Mouse (Mus musculus) adrenal gland, postnatal 14 days (tissue): Measurements from ENCODE around the gene Spag6. TPM values are rescaled to one million over a fixed set of nuclear protein-coding genes. Genes with fewer than 3 reads are reported as not detected.

Experiments used
- DNase-seq: peaks from one replicate; pipeline ENCODE4 v3.0.0; 2021; ENCODE audit warnings: mixed read lengths
- long read RNA-seq, 2 experiments: library from polyadenylated mRNA; stranded (forward); transcript quantifications; one replicate each; pipeline ENCODE4 v2.0.0; 2021
- total RNA-seq: library from RNA; stranded (reverse); gene quantifications from 2 replicates; pipeline ENCODE4 v1.2.3, GENCODE M21; 2021

Gene Spag6
- total RNA-seq, result 0.41 and 0.56 TPM in 2 replicates
- long read RNA-seq, experiment 1, result 0 reads
- long read RNA-seq, experiment 2, result 0 reads

- peak; percentile 81 for DNase-seq
Measured at GRCm38 (mm10) chr2:18693871-18694610, at the start of gene Spag6. Gene Spag6, plus strand, starts transcription at chr2:18694032.

GRCm38 (mm10) chr2:18648563-18648962 is 45.3 kb upstream of the Spag6 start:
- DNase-seq, result no peak

- DNase-seq, result no peak
Measured at GRCm38 (mm10) chr2:18654821-18655220, 39.0 kb upstream of the Spag6 start.

- no peak for DNase-seq
Measured at GRCm38 (mm10) chr2:18664003-18664402, 29.8 kb upstream of the Spag6 start.

- no peak for DNase-seq
Measured at GRCm38 (mm10) chr2:18671041-18671440, 22.8 kb upstream of the Spag6 start.

GRCm38 (mm10) chr2:18672133-18672765 is 21.6 kb upstream of the Spag6 start, which contains the start of gene Commd3:
Gene Commd3, plus strand, starts transcription at chr2:18672384.
- peak; percentile 98 for DNase-seq

- DNase-seq, result no peak
Measured at GRCm38 (mm10) chr2:18672766-18673164, 21.1 kb upstream of the Spag6 start.

- DNase-seq, result no peak
Measured at GRCm38 (mm10) chr2:18673766-18674165, 20.1 kb upstream of the Spag6 start.

GRCm38 (mm10) chr2:18674193-18674902 is 19.5 kb upstream of the Spag6 start:
- no peak for DNase-seq

GRCm38 (mm10) chr2:18675681-18676456 is 18.0 kb upstream of the Spag6 start:
- no peak for DNase-seq

GRCm38 (mm10) chr2:18676457-18676935 is 17.3 kb upstream of the Spag6 start:
- DNase-seq, result peak; percentile 92

GRCm38 (mm10) chr2:18676936-18677491 is 16.8 kb upstream of the Spag6 start, which contains the start of gene Bmi1:
Gene Bmi1, plus strand, starts transcription at chr2:18677018.
- DNase-seq, result peak; percentile 83

GRCm38 (mm10) chr2:18677631-18678471 is 16.0 kb upstream of the Spag6 start:
- DNase-seq, result peak; percentile 68

- no peak for DNase-seq
Measured at GRCm38 (mm10) chr2:18679701-18680100, 14.1 kb upstream of the Spag6 start.

- DNase-seq, result no peak
Measured at GRCm38 (mm10) chr2:18680501-18680900, 13.3 kb upstream of the Spag6 start.

GRCm38 (mm10) chr2:18680961-18681360 is 12.9 kb upstream of the Spag6 start:
- DNase-seq, result peak; percentile 77

- no peak for DNase-seq
Measured at GRCm38 (mm10) chr2:18684062-18684461, 9.8 kb upstream of the Spag6 start.

GRCm38 (mm10) chr2:18686386-18686785 is 7.4 kb upstream of the Spag6 start:
- DNase-seq, result no peak

GRCm38 (mm10) chr2:18686826-18687519 is 6.9 kb upstream of the Spag6 start:
- no peak for DNase-seq

GRCm38 (mm10) chr2:18687671-18688170 is 6.1 kb upstream of the Spag6 start:
- no peak for DNase-seq
